Mouse (Mus musculus): ENCODE data around the gene Arl3.

DNA sequence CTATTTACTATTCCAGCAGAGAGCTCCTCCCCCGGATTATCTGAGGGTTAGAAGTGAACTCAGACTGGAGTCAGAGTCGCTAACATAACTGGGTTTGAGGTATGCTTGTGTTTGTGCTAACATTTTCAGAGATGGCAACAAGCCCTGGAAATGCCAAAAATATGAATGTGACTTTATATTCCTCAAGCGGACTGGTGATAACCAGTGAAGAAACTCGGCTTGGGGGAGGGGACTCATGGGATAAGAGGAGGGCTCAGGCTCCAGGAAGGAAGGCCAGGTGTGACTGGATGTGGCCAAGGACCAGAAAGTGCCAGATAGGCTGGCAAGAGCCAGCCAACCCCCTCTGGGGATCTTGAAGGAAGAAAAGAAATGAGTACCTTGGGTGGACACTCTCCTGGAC is 91.2 kb downstream of the Arl3 start:
- no peak for TF ChIP-seq CTCF (IDR thresholded peaks at IDR 0.05; ENCODE audit: insufficient read depth, low read depth, low read length)
- no peak for TF ChIP-seq POLR2A (IDR thresholded peaks at IDR 0.05; ENCODE audit: insufficient read depth, low read depth, low read length)
